Mouse (Mus musculus): ENCODE results near the gene Scamp5. TPM values are rescaled to one million over a fixed set of nuclear protein-coding genes. Genes with fewer than 3 reads are reported as not detected.
A peak's percentile ranks its signal among the peaks of the same experiment; 100 is the strongest.

The Scamp5 gene
- 10.9 and 12.0 TPM in 2 replicates for polyA plus RNA-seq (2012; rRNA removed)

- H3K4me3 ChIP-seq (replicated peaks; ENCODE audit: extremely low read depth, low read depth, low read length), result peak within 1 kb of the TSS; percentile 58
- peaks cover 3% of the 10 kb centered on the region; the same call in 1 of the 2 replicates for H3K4me1 ChIP-seq (ENCODE audit: control insufficient read depth, insufficient read depth, low read length)
- 2% methylated on average over 48 of the region's 48 CpGs for WGBS
- peak; percentile 71 for DNase-seq
- no peak for TF ChIP-seq CTCF (IDR thresholded peaks at IDR 0.05; ENCODE audit: insufficient read depth, low read length)
- TF ChIP-seq POLR2A (IDR thresholded peaks at IDR 0.05; ENCODE audit: borderline replicate concordance, extremely low read depth, low read depth, low read length), result no peak
These were observed at the start of gene Scamp5 for GRCm38 (mm10) chr9:57467896-57468549. Gene Scamp5 (minus strand): TSS chr9:57468060.

- H3K4me3 ChIP-seq (replicated peaks; ENCODE audit: extremely low read depth, low read depth, low read length), result no peak overlapping the region
- no peaks in the 10 kb centered on the region for H3K4me1 ChIP-seq (ENCODE audit: control insufficient read depth, insufficient read depth, low read length)
- peak; percentile 21 for TF ChIP-seq CTCF (IDR thresholded peaks at IDR 0.05; ENCODE audit: insufficient read depth, low read length)
- TF ChIP-seq POLR2A (IDR thresholded peaks at IDR 0.05; ENCODE audit: borderline replicate concordance, extremely low read depth, low read depth, low read length), result no peak
- peak; percentile 46 for DNase-seq
- 4% methylated on average over 3 of the region's 3 CpGs for WGBS
These were observed 49.3 kb upstream of the Scamp5 start for GRCm38 (mm10) chr9:57517113-57517512.

GRCm38 (mm10) chr9:57510577-57510976 lies 42.7 kb upstream of the Scamp5 start:
- TF ChIP-seq CTCF (IDR thresholded peaks at IDR 0.05; ENCODE audit: insufficient read depth, low read length) (no peak), POLR2A (IDR thresholded peaks at IDR 0.05; ENCODE audit: borderline replicate concordance, extremely low read depth, low read depth, low read length) (no peak)
- H3K4me3 ChIP-seq (replicated peaks; ENCODE audit: extremely low read depth, low read depth, low read length), result no peak overlapping the region
- H3K4me1 ChIP-seq (ENCODE audit: control insufficient read depth, insufficient read depth, low read length), result no peaks in the 10 kb centered on the region
- no peak for DNase-seq
- WGBS, result 84% methylated on average over 2 of the region's 2 CpGs

- WGBS, result 5% methylated on average over 8 of the region's 8 CpGs
- DNase-seq, result no peak
- TF ChIP-seq POLR2A (IDR thresholded peaks at IDR 0.05; ENCODE audit: borderline replicate concordance, extremely low read depth, low read depth, low read length), result no peak
- TF ChIP-seq CTCF (IDR thresholded peaks at IDR 0.05; ENCODE audit: insufficient read depth, low read length), result no peak
- H3K4me1 ChIP-seq (ENCODE audit: control insufficient read depth, insufficient read depth, low read length), result peaks cover 6% of the 10 kb centered on the region; the same call in 1 of the 2 replicates
- no peak overlapping the region for H3K4me3 ChIP-seq (replicated peaks; ENCODE audit: extremely low read depth, low read depth, low read length)
These were observed 37.8 kb upstream of the Scamp5 start for GRCm38 (mm10) chr9:57505700-57506099.

- Histone ChIP-seq H3K4me3 (replicated peaks; ENCODE audit: extremely low read depth, low read depth, low read length) (no peak overlapping the region), H3K4me1 (ENCODE audit: control insufficient read depth, insufficient read depth, low read length) (peaks cover 6% of the 10 kb centered on the region; the same call in 1 of the 2 replicates)
- TF ChIP-seq POLR2A (IDR thresholded peaks at IDR 0.05; ENCODE audit: borderline replicate concordance, extremely low read depth, low read depth, low read length) (no peak), CTCF (IDR thresholded peaks at IDR 0.05; ENCODE audit: insufficient read depth, low read length) (no peak)
- 53% methylated on average over 10 of the region's 10 CpGs for WGBS
- DNase-seq, result no peak
These were observed 37.0 kb upstream of the Scamp5 start for GRCm38 (mm10) chr9:57504891-57505290.

- peak; percentile 30 for DNase-seq
- Histone ChIP-seq H3K4me1 (ENCODE audit: control insufficient read depth, insufficient read depth, low read length) (peaks cover 6% of the 10 kb centered on the region; the same call in 1 of the 2 replicates), H3K4me3 (replicated peaks; ENCODE audit: extremely low read depth, low read depth, low read length) (no peak overlapping the region)
- 2% methylated on average over 34 of the region's 34 CpGs for WGBS
- no peak for TF ChIP-seq POLR2A (IDR thresholded peaks at IDR 0.05; ENCODE audit: borderline replicate concordance, extremely low read depth, low read depth, low read length)
- TF ChIP-seq CTCF (IDR thresholded peaks at IDR 0.05; ENCODE audit: insufficient read depth, low read length), result no peak
These were observed 36.5 kb upstream of the Scamp5 start for GRCm38 (mm10) chr9:57504381-57504700.

GRCm38 (mm10) chr9:57503622-57504380 lies 35.9 kb upstream of the Scamp5 start, which contains the start of gene Rpp25:
Gene Rpp25 (plus strand): TSS chr9:57504026.
- DNase-seq, result peak; percentile 26
- WGBS, result 1% methylated on average over 46 of the region's 46 CpGs
- TF ChIP-seq CTCF (IDR thresholded peaks at IDR 0.05; ENCODE audit: insufficient read depth, low read length) (no peak), POLR2A (IDR thresholded peaks at IDR 0.05; ENCODE audit: borderline replicate concordance, extremely low read depth, low read depth, low read length) (no peak)
- no peak within 1 kb of the TSS for H3K4me3 ChIP-seq (replicated peaks; ENCODE audit: extremely low read depth, low read depth, low read length)
- peaks cover 6% of the 10 kb centered on the region; the same call in 1 of the 2 replicates for H3K4me1 ChIP-seq (ENCODE audit: control insufficient read depth, insufficient read depth, low read length)

GRCm38 (mm10) chr9:57502911-57503621 lies 35.2 kb upstream of the Scamp5 start:
- TF ChIP-seq CTCF (IDR thresholded peaks at IDR 0.05; ENCODE audit: insufficient read depth, low read length), result no peak
- no peak for TF ChIP-seq POLR2A (IDR thresholded peaks at IDR 0.05; ENCODE audit: borderline replicate concordance, extremely low read depth, low read depth, low read length)
- WGBS, result 8% methylated on average over 23 of the region's 23 CpGs
- Histone ChIP-seq H3K4me3 (replicated peaks; ENCODE audit: extremely low read depth, low read depth, low read length) (no peak overlapping the region), H3K4me1 (ENCODE audit: control insufficient read depth, insufficient read depth, low read length) (peaks cover 6% of the 10 kb centered on the region; the same call in 1 of the 2 replicates)
- DNase-seq, result no peak

GRCm38 (mm10) chr9:57501861-57502260 lies 34.0 kb upstream of the Scamp5 start:
- H3K4me1 ChIP-seq (ENCODE audit: control insufficient read depth, insufficient read depth, low read length), result peaks cover 6% of the 10 kb centered on the region; the same call in 1 of the 2 replicates
- H3K4me3 ChIP-seq (replicated peaks; ENCODE audit: extremely low read depth, low read depth, low read length), result no peak overlapping the region
- no peak for DNase-seq
- WGBS, result 10% methylated on average over 20 of the region's 20 CpGs
- no peak for TF ChIP-seq CTCF (IDR thresholded peaks at IDR 0.05; ENCODE audit: insufficient read depth, low read length)
- TF ChIP-seq POLR2A (IDR thresholded peaks at IDR 0.05; ENCODE audit: borderline replicate concordance, extremely low read depth, low read depth, low read length), result no peak
